Mouse (Mus musculus): ENCODE results near the gene Calhm4.
A peak's percentile ranks its signal among the peaks of the same experiment; 100 is the strongest.

DNA sequence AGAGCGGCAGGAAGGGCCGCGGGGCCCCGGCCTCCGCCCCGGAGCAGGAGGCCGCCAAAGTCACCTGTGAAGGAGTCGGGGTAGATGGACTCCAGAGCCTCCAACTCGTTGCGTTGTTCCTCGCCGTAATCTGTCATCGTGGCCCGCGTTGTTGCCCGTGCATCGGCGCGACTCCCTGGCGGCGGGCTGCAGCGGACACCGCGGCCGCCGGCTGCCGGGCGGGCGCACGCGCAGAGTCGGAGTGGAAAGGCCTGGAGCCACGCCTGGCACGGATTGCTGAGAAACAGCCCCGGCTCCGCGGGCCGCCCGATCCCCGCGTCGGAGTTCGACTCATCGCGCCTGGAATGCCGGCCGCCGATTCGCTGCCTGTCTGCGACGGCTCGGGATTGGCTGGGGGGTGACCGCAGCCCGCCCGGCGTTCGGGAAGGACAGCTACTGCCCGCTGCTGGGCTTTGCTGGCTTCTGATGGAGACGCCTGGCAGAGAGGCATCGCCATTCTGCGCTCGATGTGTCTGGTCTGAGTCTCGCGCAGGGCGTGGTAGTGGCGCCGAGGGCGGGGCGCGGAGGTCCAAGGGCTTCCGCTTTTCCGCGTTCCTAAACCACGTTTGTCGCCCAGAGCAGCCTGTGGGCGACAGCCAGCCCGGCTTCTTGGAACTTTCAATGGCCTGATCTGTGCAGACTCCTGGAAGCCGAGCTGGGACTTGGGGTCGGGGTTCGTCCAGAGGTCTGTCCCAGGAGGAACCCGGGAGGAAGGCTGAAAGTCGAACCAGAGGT, 24.6 kb downstream of the Calhm4 start, which contains the start of gene Rwdd1:
- TF ChIP-seq CTCF (IDR thresholded peaks at IDR 0.05; ENCODE audit: low read depth) (peak; percentile 51), EP300 (IDR thresholded peaks at IDR 0.05; ENCODE audit: low read depth) (no peak)

Data from liver, embryonic 14.5 days (tissue).